Comparison of ENCODE assay signal across 36 mouse cellular contexts in the genomic region with DNA sequence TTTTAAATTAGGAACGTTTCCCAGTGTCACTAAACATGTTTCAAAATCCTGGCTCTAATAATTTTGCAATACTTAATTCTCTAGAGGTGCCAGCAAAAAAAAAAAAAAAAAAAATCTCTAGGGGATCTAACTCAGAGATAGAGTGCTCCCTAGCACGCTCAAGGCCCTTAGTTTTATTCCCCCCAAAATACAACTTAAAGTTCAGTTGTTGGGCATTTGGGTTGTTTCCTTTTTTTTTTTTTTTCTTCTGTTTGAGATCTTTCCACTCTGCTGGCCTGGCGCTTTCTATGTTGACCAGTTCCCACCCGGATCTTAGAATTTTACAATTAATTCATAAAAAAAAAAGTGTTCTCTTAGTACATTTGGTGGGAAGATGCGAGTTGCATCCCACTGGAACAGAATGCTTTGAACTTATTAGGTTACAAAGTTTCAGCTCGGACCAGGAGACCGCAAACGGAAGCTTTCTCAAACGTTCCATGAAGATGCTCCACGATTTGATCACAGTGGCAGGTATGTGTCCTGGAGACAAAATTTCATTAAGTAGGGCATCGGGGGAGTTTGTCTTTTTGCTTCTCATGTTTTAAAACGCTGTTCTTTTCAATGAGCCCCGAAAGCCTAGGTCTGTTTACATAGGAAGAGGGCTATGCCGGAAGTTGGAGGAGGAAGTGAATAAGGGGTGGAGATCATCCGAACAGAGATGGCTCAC. TPM values are rescaled to one million over a fixed set of nuclear protein-coding genes. Genes with fewer than 3 reads are reported as not detected.
DNase-seq lines count a peak whose midpoint lies in the region; ATAC-seq and TF ChIP-seq lines count a peak whose summit lies in the region.
"Had no signal": no experiment of that assay in that cellular context is flagged by ENCODE, and none has a peak within 500 bp of the region (broad histone marks: within the 10 kb centered on the region; RNA-seq: fewer than 3 reads in every experiment).

No protein-coding gene starts in this region.

- H3K27ac ChIP-seq in liver, embryonic 12.5 days = no peak overlapping the region
- H3K27ac ChIP-seq in liver, embryonic 11.5 days (ENCODE audit: low read depth, low read length) = no peak overlapping the region
- no peak overlapping the region for H3K27ac ChIP-seq in CH12.LX (ENCODE audit: insufficient read depth, low read depth)
- no peak overlapping the region for H3K27ac ChIP-seq in embryonic facial prominence, embryonic 10.5 days (replicated peaks)
- H3K27ac ChIP-seq: forebrain, embryonic 13.5 days; hindbrain, embryonic 14.5 days; kidney, postnatal 0 days; liver, embryonic 14.5 days; macrophage; midbrain, embryonic 10.5 days; neural tube, embryonic 15.5 days had no signal

- peak overlapping the region; percentile 24; the same call in 1 of the 2 replicates for H3K4me2 ChIP-seq in liver, embryonic 12.5 days
- no peak overlapping the region for H3K4me2 ChIP-seq in liver, embryonic 11.5 days
- H3K4me2 ChIP-seq in CH12.LX (ENCODE audit: insufficient read depth, low read depth, poor library complexity, severe bottlenecking) (peak overlapping the region; percentile 65), myocyte (ENCODE audit: low read depth) (peak overlapping the region; percentile 6)
- H3K4me2 ChIP-seq: forebrain, embryonic 13.5 days; heart, embryonic 12.5 days; hindbrain, embryonic 14.5 days; neural tube, embryonic 15.5 days had no signal

- TF ChIP-seq CTCF in CH12.LX (conservative IDR thresholded peaks at IDR 0.05 in 1 of 2, IDR thresholded peaks at IDR 0.05 in 1 of 2; ENCODE audit: low read depth in 2 of 2, low read length in 2 of 2) = no peak

- in situ Hi-C loops in CH12.LX (cut with MboI; ENCODE audit: low pct_ligation_motif_present, low pct_unique_long_range_greater_than_20kb, low sequenced_read_pairs) = no loop called here

- WGBS in liver, embryonic 12.5 days (ENCODE audit: insufficient replicate concordance) = 4% methylated on average over 15 of the region's 15 CpGs
- 3% methylated on average over 15 of the region's 15 CpGs for WGBS in liver, embryonic 11.5 days
- 3% methylated on average over 15 of the region's 15 CpGs for WGBS in embryonic facial prominence, embryonic 10.5 days

- no peak for DNase-seq in liver, embryonic 11.5 days (ENCODE audit: low spot score)
- peak; percentile 47 for DNase-seq in CH12.LX (ENCODE audit: extremely low read depth)
- peak; percentile 11 for DNase-seq in embryonic facial prominence, embryonic 10.5 days (ENCODE audit: low spot score)
- DNase-seq in ovary, postnatal 14 days (ENCODE audit: low spot score) = no peak
- no peak for DNase-seq in urinary bladder, postnatal 10 days (ENCODE audit: low spot score)
- DNase-seq in urinary bladder, postnatal 36 days (ENCODE audit: low spot score in 2 of 2) = no peak
- DNase-seq: adrenal gland, postnatal 10 days; cerebellum, adult 11 months; cerebellum, adult 9-11 months; gastrocnemius, postnatal 14 days; heart, postnatal 4 days; kidney, adult 2 months; kidney, postnatal 4 days; left cerebral cortex, postnatal 4 days; lung, adult 2 months; lung, postnatal 10 days; spleen, adult 18-20 months had no signal

- H3K4me3 ChIP-seq in liver, embryonic 12.5 days = no peak overlapping the region; the same call in 1 of the 2 replicates
- H3K4me3 ChIP-seq in liver, embryonic 11.5 days (ENCODE audit: low read depth, low read length) = no peak overlapping the region
- H3K4me3 ChIP-seq in CH12.LX (replicated peaks in 1 of 3; ENCODE audit: low read depth in 2 of 3, low read length in 2 of 3, poor library complexity in 1 of 3) (peak overlapping the region; percentile 38 to 51 (median 44)), myocyte (no peak overlapping the region)
- no peak overlapping the region for H3K4me3 ChIP-seq in embryonic facial prominence, embryonic 10.5 days
- H3K4me3 ChIP-seq: forebrain, embryonic 13.5 days; heart, embryonic 12.5 days; midbrain, embryonic 10.5 days; neural tube, embryonic 15.5 days had no signal

- TF ChIP-seq RAD21 in CH12.LX (IDR thresholded peaks at IDR 0.05; ENCODE audit: low read depth, low read length) = no peak

- H3K9ac ChIP-seq in liver, embryonic 12.5 days = no peak overlapping the region
- H3K9ac ChIP-seq in liver, embryonic 11.5 days (ENCODE audit: low read depth, low read length) = no peak overlapping the region
- H3K9ac ChIP-seq in CH12.LX (ENCODE audit: insufficient read depth, low read depth) = peak overlapping the region; percentile 50
- H3K9ac ChIP-seq: forebrain, embryonic 13.5 days; heart, embryonic 12.5 days; hindbrain, embryonic 14.5 days; liver, embryonic 14.5 days; neural tube, embryonic 15.5 days had no signal

- no peaks in the 10 kb centered on the region for H3K9me3 ChIP-seq in liver, embryonic 12.5 days (replicated peaks)
- no peaks in the 10 kb centered on the region for H3K9me3 ChIP-seq in liver, embryonic 11.5 days (ENCODE audit: control insufficient read depth, low read length)
- no peaks in the 10 kb centered on the region for H3K9me3 ChIP-seq in CH12.LX (replicated peaks; ENCODE audit: low read length)
- H3K9me3 ChIP-seq in embryonic facial prominence, embryonic 10.5 days = no peaks in the 10 kb centered on the region
- H3K9me3 ChIP-seq: forebrain, embryonic 13.5 days; heart, embryonic 12.5 days; midbrain, embryonic 10.5 days; neural tube, embryonic 15.5 days had no signal

- H3K27me3 ChIP-seq in liver, embryonic 12.5 days (replicated peaks) = peaks cover 94% of the 10 kb centered on the region
- peaks cover 91% of the 10 kb centered on the region for H3K27me3 ChIP-seq in liver, embryonic 11.5 days (replicated peaks; ENCODE audit: control insufficient read depth, insufficient read depth, low read length)
- H3K27me3 ChIP-seq in CH12.LX (replicated peaks) (peaks cover 4% of the 10 kb centered on the region), myocyte (ENCODE audit: control insufficient read depth, insufficient read depth, insufficient read length) (peaks cover 71% of the 10 kb centered on the region)
- peaks cover 96% of the 10 kb centered on the region for H3K27me3 ChIP-seq in embryonic facial prominence, embryonic 10.5 days (replicated peaks; ENCODE audit: low read depth, poor library complexity, severe bottlenecking)
- H3K27me3 ChIP-seq: Patski had no signal

- TF ChIP-seq POLR2A in CH12.LX (IDR thresholded peaks at IDR 0.05; ENCODE audit: low read depth, low read length) = peak; percentile 38; the same call in 1 of the 2 replicates
- TF ChIP-seq POLR2A in myocyte (IDR thresholded peaks at IDR 0.05; ENCODE audit: insufficient read length, low read depth) = no peak

- ATAC-seq in liver, embryonic 12.5 days = no peak
- no peak for ATAC-seq in liver, embryonic 11.5 days (replicated peaks; ENCODE audit: low FRiP score)
- ATAC-seq: forebrain, embryonic 13.5 days; Patski had no signal

- H3K79me2 ChIP-seq in CH12.LX (replicated peaks; ENCODE audit: control insufficient read depth, extremely low read depth, insufficient read depth, poor library complexity, severe bottlenecking) (no peaks in the 10 kb centered on the region), myocyte (ENCODE audit: control insufficient read depth, insufficient read depth) (no peaks in the 10 kb centered on the region)

- no peaks in the 10 kb centered on the region for H3K4me1 ChIP-seq in liver, embryonic 12.5 days
- H3K4me1 ChIP-seq in liver, embryonic 11.5 days (replicated peaks; ENCODE audit: control insufficient read depth, insufficient read depth, low read length) = 0 out of 2 replicates have a peak, but pooled peaks cover 3% of the 10 kb centered on the region
- peaks cover 0 to 25% of the 10 kb centered on the region in 2 experiments; a peak in 2 of 4 replicates for H3K4me1 ChIP-seq in CH12.LX (ENCODE audit: control insufficient read depth in 1 of 2, insufficient read depth in 2 of 2)
- H3K4me1 ChIP-seq in embryonic facial prominence, embryonic 10.5 days = 0 out of 2 replicates have a peak, but pooled peaks cover 3% of the 10 kb centered on the region
- H3K4me1 ChIP-seq: forebrain, embryonic 13.5 days; heart, embryonic 12.5 days; neural tube, embryonic 15.5 days had no signal

- dilution Hi-C loops in CH12.LX (cut with MboI; ENCODE audit: extremely low pct_ligation_motif_present, extremely low pct_unique_long_range_greater_than_20kb, low sequenced_read_pairs) = no loop called here

- no peak overlapping the region for H3ac ChIP-seq in myocyte (ENCODE audit: control insufficient read depth, insufficient read length)

- peak; percentile 60; the same call in 1 of the 2 replicates for TF ChIP-seq EP300 in CH12.LX (IDR thresholded peaks at IDR 0.05; ENCODE audit: low read length)

- H3K36me3 ChIP-seq in liver, embryonic 12.5 days = no peaks in the 10 kb centered on the region
- H3K36me3 ChIP-seq in liver, embryonic 11.5 days (ENCODE audit: control insufficient read depth, insufficient read depth, low read length) = no peaks in the 10 kb centered on the region
- H3K36me3 ChIP-seq in CH12.LX (replicated peaks in 1 of 2; ENCODE audit: control insufficient read depth in 1 of 2, insufficient read depth in 1 of 2, low read length in 1 of 2) (no peaks in the 10 kb centered on the region), myocyte (ENCODE audit: control insufficient read depth, insufficient read depth) (no peaks in the 10 kb centered on the region)
- no peaks in the 10 kb centered on the region for H3K36me3 ChIP-seq in embryonic facial prominence, embryonic 10.5 days (replicated peaks)
- H3K36me3 ChIP-seq: heart, embryonic 12.5 days; midbrain, embryonic 10.5 days; neural tube, embryonic 15.5 days had no signal

TF ChIP-seq in CH12.LX, 34 proteins besides CTCF, POLR2A, EP300 and RAD21 (continues in another document):
- TF ChIP-seq GABPA (IDR thresholded peaks at IDR 0.05; ENCODE audit: insufficient replicate concordance, low read depth, low read length) = no peak
- peak; percentile 87 for TF ChIP-seq ELF1 (IDR thresholded peaks at IDR 0.05; ENCODE audit: low read depth, low read length)
- no peak for TF ChIP-seq BHLHE40 (IDR thresholded peaks at IDR 0.05; ENCODE audit: low read depth, low read length)
- no peak for TF ChIP-seq KAT2A (IDR thresholded peaks at IDR 0.05; ENCODE audit: insufficient replicate concordance, low read length)

TF ChIP-seq in myocyte, 11 proteins besides CTCF, POLR2A, EP300 and RAD21 (continues in another document):
- no peak for TF ChIP-seq CEBPB (IDR thresholded peaks at IDR 0.05; ENCODE audit: insufficient read depth, poor library complexity, severe bottlenecking)
- TF ChIP-seq E2F4 (IDR thresholded peaks at IDR 0.05; ENCODE audit: insufficient read depth) = no peak
- no peak for TF ChIP-seq TCF12 (IDR thresholded peaks at IDR 0.05; ENCODE audit: insufficient read depth, poor library complexity, severe bottlenecking)
- no peak for TF ChIP-seq MAX (IDR thresholded peaks at IDR 0.05; ENCODE audit: low read depth)
- TF ChIP-seq POLR2AphosphoS2 (IDR thresholded peaks at IDR 0.05; ENCODE audit: insufficient read length, low read depth) = no peak

RNA-seq across cellular contexts. Expression of a gene that starts 11.5 kb away (rescaled TPM):
- polyA plus RNA-seq in liver, embryonic 12.5 days (2016; fragmentation: Nextera tagmentation; extraction: Ambion mirVana) = not detected in 2 replicates
- polyA plus RNA-seq in liver, embryonic 11.5 days (2014; fragmentation: Nextera tagmentation; extraction: Ambion mirVana) = not detected in 2 replicates
- total RNA-seq in CH12.LX (2012; rRNA removed) (0.08 TPM in 2 replicates), CH12.LX (2014; rRNA removed) (not detected in 2 replicates)
- polyA plus RNA-seq in CH12.LX (2012; ENCODE audit: insufficient read length, low read depth) (0.15 TPM in 1 of 2 replicates, not detected in the other), myocyte (2012; fragmentation: generic; extraction: Trizol) (0.10 TPM)
- polyA plus RNA-seq in embryonic facial prominence, embryonic 10.5 days (2016; fragmentation: Nextera tagmentation; extraction: Ambion mirVana) = not detected in 2 replicates
- total RNA-seq: gastrocnemius, postnatal 14 days; granulocyte monocyte progenitor cell, adult 5-6 weeks; heart, postnatal 4 days; layer of hippocampus, adult 8-10 months; layer of hippocampus, postnatal 25 days; left cerebral cortex, postnatal 4 days; midbrain, postnatal 0 days had no signal
- polyA plus RNA-seq: embryonic facial prominence, embryonic 11.5 days; forebrain, embryonic 13.5 days; heart, embryonic 12.5 days; heart, postnatal 0 days; hindbrain, embryonic 14.5 days; intestine, embryonic 14.5 days; kidney, adult 2 months; kidney, postnatal 0 days; limb, embryonic 14.5 days; liver, embryonic 14.5 days; lung, adult 2 months; macrophage; midbrain, embryonic 10.5 days; midbrain, postnatal 0 days had no signal

Comparison
In these comparisons a context has a peak if more than half of its experiments do, and no peak if none do; other contexts are left out.
1. H3K4me3 ChIP-seq: peak in CH12.LX (3 of 3); none in liver, embryonic 12.5 days (single experiment), liver, embryonic 11.5 days (single experiment), embryonic facial prominence, embryonic 10.5 days (single experiment) and myocyte (single experiment).
2. DNase-seq: peak in CH12.LX (single experiment) and embryonic facial prominence, embryonic 10.5 days (single experiment); none in liver, embryonic 11.5 days (single experiment), ovary, postnatal 14 days (single experiment), urinary bladder, postnatal 10 days (single experiment) and urinary bladder, postnatal 36 days (0 of 2).